Mouse (Mus musculus): ENCODE data around the gene Barx2. TPM values are rescaled to one million over a fixed set of nuclear protein-coding genes. Genes with fewer than 3 reads are reported as not detected.

Barx2 gene
- polyA plus RNA-seq, 1 experiment, result not detected

GRCm38 (mm10) chr9:31856437-31856836, 56.8 kb downstream of the Barx2 start:
- H3K79me2 ChIP-seq (ENCODE audit: control insufficient read depth, insufficient read depth), result no peaks in the 10 kb centered on the region
- no peaks in the 10 kb centered on the region for H3K79me3 ChIP-seq (ENCODE audit: low read depth)
- no peak overlapping the region for H3ac ChIP-seq (ENCODE audit: control insufficient read depth, insufficient read length, low read depth)
- no peaks in the 10 kb centered on the region for H3K36me3 ChIP-seq (ENCODE audit: control insufficient read depth, insufficient read depth)
- H3K4me3 ChIP-seq (ENCODE audit: insufficient read depth, poor library complexity, severe bottlenecking), result no peak overlapping the region
- no peaks in the 10 kb centered on the region for H3K27me3 ChIP-seq (ENCODE audit: control insufficient read depth, insufficient read depth, insufficient read length)
- TF ChIP-seq MYOG (IDR thresholded peaks at IDR 0.05; ENCODE audit: control insufficient read depth, extremely low read depth, insufficient read length) (no peak), FOSL1 (IDR thresholded peaks at IDR 0.05; ENCODE audit: insufficient read depth, low read length, poor library complexity, severe bottlenecking) (no peak), MAX (IDR thresholded peaks at IDR 0.05) (no peak), CTCF (IDR thresholded peaks at IDR 0.05; ENCODE audit: control insufficient read depth, insufficient read depth, insufficient read length) (no peak), MYOD1 (IDR thresholded peaks at IDR 0.05; ENCODE audit: control insufficient read depth, insufficient read length, low read depth) (no peak), CEBPB (IDR thresholded peaks at IDR 0.05; ENCODE audit: low read depth) (no peak), USF1 (IDR thresholded peaks at IDR 0.05; ENCODE audit: low read depth) (no peak)

- H3K79me3 ChIP-seq (ENCODE audit: low read depth), result no peaks in the 10 kb centered on the region
- no peaks in the 10 kb centered on the region for H3K79me2 ChIP-seq (ENCODE audit: control insufficient read depth, insufficient read depth)
- no peaks in the 10 kb centered on the region for H3K36me3 ChIP-seq (ENCODE audit: control insufficient read depth, insufficient read depth)
- TF ChIP-seq FOSL1 (IDR thresholded peaks at IDR 0.05; ENCODE audit: insufficient read depth, low read length, poor library complexity, severe bottlenecking) (no peak), CEBPB (IDR thresholded peaks at IDR 0.05; ENCODE audit: low read depth) (no peak), MAX (IDR thresholded peaks at IDR 0.05) (no peak), USF1 (IDR thresholded peaks at IDR 0.05; ENCODE audit: low read depth) (no peak), MYOD1 (IDR thresholded peaks at IDR 0.05; ENCODE audit: control insufficient read depth, insufficient read length, low read depth) (no peak), CTCF (IDR thresholded peaks at IDR 0.05; ENCODE audit: control insufficient read depth, insufficient read depth, insufficient read length) (no peak), MYOG (IDR thresholded peaks at IDR 0.05; ENCODE audit: control insufficient read depth, extremely low read depth, insufficient read length) (no peak)
- no peak overlapping the region for H3ac ChIP-seq (ENCODE audit: control insufficient read depth, insufficient read length, low read depth)
- no peak overlapping the region for H3K4me3 ChIP-seq (ENCODE audit: insufficient read depth, poor library complexity, severe bottlenecking)
- no peaks in the 10 kb centered on the region for H3K27me3 ChIP-seq (ENCODE audit: control insufficient read depth, insufficient read depth, insufficient read length)
Measured at GRCm38 (mm10) chr9:31855668-31856067, 57.6 kb downstream of the Barx2 start.

- Histone ChIP-seq H3K36me3 (ENCODE audit: control insufficient read depth, insufficient read depth) (no peaks in the 10 kb centered on the region), H3ac (ENCODE audit: control insufficient read depth, insufficient read length, low read depth) (no peak overlapping the region), H3K79me2 (ENCODE audit: control insufficient read depth, insufficient read depth) (no peaks in the 10 kb centered on the region), H3K4me3 (ENCODE audit: insufficient read depth, poor library complexity, severe bottlenecking) (no peak overlapping the region), H3K27me3 (ENCODE audit: control insufficient read depth, insufficient read depth, insufficient read length) (peaks cover 3% of the 10 kb centered on the region), H3K79me3 (ENCODE audit: low read depth) (no peaks in the 10 kb centered on the region)
- TF ChIP-seq CTCF (IDR thresholded peaks at IDR 0.05; ENCODE audit: control insufficient read depth, insufficient read depth, insufficient read length) (no peak), FOSL1 (IDR thresholded peaks at IDR 0.05; ENCODE audit: insufficient read depth, low read length, poor library complexity, severe bottlenecking) (no peak), MAX (IDR thresholded peaks at IDR 0.05) (no peak), MYOD1 (IDR thresholded peaks at IDR 0.05; ENCODE audit: control insufficient read depth, insufficient read length, low read depth) (no peak), MYOG (IDR thresholded peaks at IDR 0.05; ENCODE audit: control insufficient read depth, extremely low read depth, insufficient read length) (no peak), CEBPB (IDR thresholded peaks at IDR 0.05; ENCODE audit: low read depth) (no peak), USF1 (IDR thresholded peaks at IDR 0.05; ENCODE audit: low read depth) (no peak)
Measured at GRCm38 (mm10) chr9:31851710-31852109, 61.6 kb downstream of the Barx2 start.

GRCm38 (mm10) chr9:31850706-31851105, 62.6 kb downstream of the Barx2 start:
- Histone ChIP-seq H3K36me3 (ENCODE audit: control insufficient read depth, insufficient read depth) (no peaks in the 10 kb centered on the region), H3K79me3 (ENCODE audit: low read depth) (no peaks in the 10 kb centered on the region), H3K4me3 (ENCODE audit: insufficient read depth, poor library complexity, severe bottlenecking) (no peak overlapping the region), H3ac (ENCODE audit: control insufficient read depth, insufficient read length, low read depth) (no peak overlapping the region), H3K79me2 (ENCODE audit: control insufficient read depth, insufficient read depth) (no peaks in the 10 kb centered on the region), H3K27me3 (ENCODE audit: control insufficient read depth, insufficient read depth, insufficient read length) (peaks cover 10% of the 10 kb centered on the region)
- TF ChIP-seq CEBPB (IDR thresholded peaks at IDR 0.05; ENCODE audit: low read depth), result no peak
- no peak for TF ChIP-seq MYOD1 (IDR thresholded peaks at IDR 0.05; ENCODE audit: control insufficient read depth, insufficient read length, low read depth)

- H3K4me3 ChIP-seq (ENCODE audit: insufficient read depth, poor library complexity, severe bottlenecking), result no peak overlapping the region
- no peaks in the 10 kb centered on the region for H3K79me3 ChIP-seq (ENCODE audit: low read depth)
- no peak for TF ChIP-seq CEBPB (IDR thresholded peaks at IDR 0.05; ENCODE audit: low read depth)
- H3K36me3 ChIP-seq (ENCODE audit: control insufficient read depth, insufficient read depth), result no peaks in the 10 kb centered on the region
- no peak overlapping the region for H3ac ChIP-seq (ENCODE audit: control insufficient read depth, insufficient read length, low read depth)
- H3K79me2 ChIP-seq (ENCODE audit: control insufficient read depth, insufficient read depth), result no peaks in the 10 kb centered on the region
- peaks cover 16% of the 10 kb centered on the region for H3K27me3 ChIP-seq (ENCODE audit: control insufficient read depth, insufficient read depth, insufficient read length)
Measured at GRCm38 (mm10) chr9:31849387-31849786, 63.9 kb downstream of the Barx2 start.

- H3K27me3 ChIP-seq (ENCODE audit: control insufficient read depth, insufficient read depth, insufficient read length), result peaks cover 32% of the 10 kb centered on the region
- no peaks in the 10 kb centered on the region for H3K79me2 ChIP-seq (ENCODE audit: control insufficient read depth, insufficient read depth)
- TF ChIP-seq CTCF (IDR thresholded peaks at IDR 0.05; ENCODE audit: control insufficient read depth, insufficient read depth, insufficient read length) (no peak), MAX (IDR thresholded peaks at IDR 0.05) (no peak), CEBPB (IDR thresholded peaks at IDR 0.05; ENCODE audit: low read depth) (no peak), USF1 (IDR thresholded peaks at IDR 0.05; ENCODE audit: low read depth) (no peak), MYOD1 (IDR thresholded peaks at IDR 0.05; ENCODE audit: control insufficient read depth, insufficient read length, low read depth) (no peak), FOSL1 (IDR thresholded peaks at IDR 0.05; ENCODE audit: insufficient read depth, low read length, poor library complexity, severe bottlenecking) (no peak), MYOG (IDR thresholded peaks at IDR 0.05; ENCODE audit: control insufficient read depth, extremely low read depth, insufficient read length) (no peak)
- no peak overlapping the region for H3ac ChIP-seq (ENCODE audit: control insufficient read depth, insufficient read length, low read depth)
- H3K36me3 ChIP-seq (ENCODE audit: control insufficient read depth, insufficient read depth), result no peaks in the 10 kb centered on the region
- H3K4me3 ChIP-seq (ENCODE audit: insufficient read depth, poor library complexity, severe bottlenecking), result no peak overlapping the region
- H3K79me3 ChIP-seq (ENCODE audit: low read depth), result no peaks in the 10 kb centered on the region
Measured at GRCm38 (mm10) chr9:31844614-31845013, 68.6 kb downstream of the Barx2 start.

Data from C2C12 (cell line).